ENCODE assay signal across 28 mouse cellular contexts in the genomic region with DNA sequence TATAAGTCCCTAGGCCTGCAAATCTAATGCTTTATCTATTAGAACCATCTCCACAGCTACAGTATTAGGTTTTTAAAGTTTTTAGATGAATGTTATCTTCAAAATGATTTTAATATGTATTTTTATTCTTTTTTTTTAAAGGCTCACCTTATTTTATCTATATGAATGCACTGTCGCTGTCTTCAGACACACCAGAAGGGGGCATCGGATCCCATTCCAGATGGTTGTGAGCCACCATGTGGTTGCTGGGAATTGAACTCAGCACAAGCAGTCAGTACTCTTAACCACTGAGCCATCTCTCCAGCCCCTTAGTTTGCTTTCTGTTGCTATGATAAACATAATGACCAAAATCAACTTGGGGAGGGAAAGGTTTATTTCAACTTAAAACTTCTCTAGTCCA. TPM values are rescaled to one million over a fixed set of nuclear protein-coding genes. Genes with fewer than 3 reads are reported as not detected.
DNase-seq lines count a peak whose midpoint lies in the region; ATAC-seq and TF ChIP-seq lines count a peak whose summit lies in the region.
"Had no signal": no experiment of that assay in that cellular context is flagged by ENCODE, and none has a peak within 500 bp of the region (broad histone marks: within the 10 kb centered on the region; RNA-seq: fewer than 3 reads in every experiment).

No protein-coding gene starts in this region.

- H3K4me1 ChIP-seq in midbrain, embryonic 11.5 days (ENCODE audit: control insufficient read depth, insufficient read depth, low read length) = peaks cover 8% of the 10 kb centered on the region; the same call in 1 of the 2 replicates
- peaks cover 21% of the 10 kb centered on the region for H3K4me1 ChIP-seq in midbrain, embryonic 15.5 days

- no peaks in the 10 kb centered on the region for H3K27me3 ChIP-seq in midbrain, embryonic 11.5 days (ENCODE audit: control insufficient read depth, insufficient read depth, low read length)
- H3K27me3 ChIP-seq in midbrain, embryonic 15.5 days (replicated peaks) = no peaks in the 10 kb centered on the region
- no peaks in the 10 kb centered on the region for H3K27me3 ChIP-seq in Patski
- H3K27me3 ChIP-seq: embryonic facial prominence, embryonic 12.5 days; hindbrain, embryonic 13.5 days; megakaryocyte, embryonic 14.5 days had no signal

- DNase-seq in layer of hippocampus, adult 2 months (ENCODE audit: low spot score in 2 of 2) = no peak
- DNase-seq in layer of hippocampus, adult 18-20 months (ENCODE audit: low spot score in 2 of 2) = no peak
- DNase-seq in midbrain, embryonic 11.5 days (ENCODE audit: low spot score, missing footprints) = peak; percentile 53
- no peak for DNase-seq in Patski (ENCODE audit: low read depth, low spot score)
- no peak for DNase-seq in ovary, adult 18-20 months (ENCODE audit: low spot score)
- DNase-seq: adrenal gland, postnatal 10 days; B cell, adult 2 months; cerebellum, adult 8-10 months; cerebellum, postnatal 25 days; gastrocnemius, postnatal 10 days; heart, postnatal 36 days; kidney, adult 9 months; kidney, postnatal 10 days; lung, postnatal 4 days; right cerebral cortex, postnatal 4 days had no signal

- no peak for ATAC-seq in midbrain, embryonic 11.5 days (ENCODE audit: low FRiP score)
- ATAC-seq in midbrain, embryonic 15.5 days (replicated peaks) = no peak
- ATAC-seq in Patski = no peak
- ATAC-seq: forebrain, embryonic 16.5 days; intestine, postnatal 0 days; midbrain, embryonic 13.5 days had no signal

- CTCF ChIA-PET in Patski (lab: Charles Lee) = interaction anchor here (3.7 kb wide), 1 partner anchor 21 kb away, joined by 15 read pairs; no protein-coding TSS in a partner anchor

- no peaks in the 10 kb centered on the region for H3K9me3 ChIP-seq in midbrain, embryonic 11.5 days (ENCODE audit: control insufficient read depth, low read length)
- no peaks in the 10 kb centered on the region for H3K9me3 ChIP-seq in midbrain, embryonic 15.5 days
- H3K9me3 ChIP-seq: embryonic facial prominence, embryonic 12.5 days; hindbrain, embryonic 13.5 days; megakaryocyte, embryonic 14.5 days; midbrain, embryonic 13.5 days had no signal

- H3K4me2 ChIP-seq in midbrain, embryonic 11.5 days = no peak overlapping the region
- H3K4me2 ChIP-seq in midbrain, embryonic 15.5 days = no peak overlapping the region
- H3K4me2 ChIP-seq: embryonic facial prominence, embryonic 12.5 days; midbrain, embryonic 13.5 days had no signal

- peaks cover 4% of the 10 kb centered on the region for H3K36me3 ChIP-seq in midbrain, embryonic 11.5 days (ENCODE audit: control insufficient read depth, insufficient read depth, low read length)
- 0 out of 2 replicates have a peak, but pooled peaks cover 7% of the 10 kb centered on the region for H3K36me3 ChIP-seq in midbrain, embryonic 15.5 days (replicated peaks)

- WGBS in midbrain, embryonic 11.5 days = 92% methylated on average over 2 of the region's 2 CpGs
- WGBS in midbrain, embryonic 15.5 days = 94% methylated on average over 2 of the region's 2 CpGs

- TF ChIP-seq CTCF in layer of hippocampus, adult 2 months (conservative IDR thresholded peaks at IDR 0.05) = peak; percentile 39
- TF ChIP-seq CTCF in Patski (IDR thresholded peaks at IDR 0.05) = peak; percentile 37

- H3K9ac ChIP-seq in midbrain, embryonic 11.5 days (ENCODE audit: low read length) = no peak overlapping the region
- no peak overlapping the region for H3K9ac ChIP-seq in midbrain, embryonic 15.5 days
- H3K9ac ChIP-seq: embryonic facial prominence, embryonic 12.5 days; hindbrain, embryonic 13.5 days; midbrain, embryonic 13.5 days had no signal

- H3K4me3 ChIP-seq in layer of hippocampus, adult 2 months = no peak overlapping the region
- H3K4me3 ChIP-seq in midbrain, embryonic 11.5 days (ENCODE audit: low read depth, low read length) = no peak overlapping the region
- H3K4me3 ChIP-seq in midbrain, embryonic 15.5 days = no peak overlapping the region
- H3K4me3 ChIP-seq: embryonic facial prominence, embryonic 12.5 days; hindbrain, embryonic 13.5 days; midbrain, embryonic 13.5 days had no signal

- POLR2A ChIA-PET in Patski (lab: Charles Lee) = no interaction called here

- no peak overlapping the region for H3K27ac ChIP-seq in layer of hippocampus, adult 2 months
- no peak overlapping the region for H3K27ac ChIP-seq in midbrain, embryonic 11.5 days (ENCODE audit: low read depth, low read length)
- H3K27ac ChIP-seq in midbrain, embryonic 15.5 days = no peak overlapping the region
- H3K27ac ChIP-seq: embryonic facial prominence, embryonic 12.5 days; hindbrain, embryonic 13.5 days; midbrain, embryonic 13.5 days had no signal

- in situ Hi-C loops in Patski (cut with MboI; ENCODE audit: low pct_unique_long_range_greater_than_20kb) = loop anchor here (5.0 to 25.0 kb wide), 2 partner anchors 42 to 1262 kb away; partner anchors contain the start of genes Cep162 and Syncrip

RNA-seq across cellular contexts. Expression of gene Zfp949, which starts 23.5 kb away (rescaled TPM):
- total RNA-seq in layer of hippocampus, adult 2 months (2021) = 10 to 100 TPM; 21.8 to 25.0 TPM
- 10 to 100 TPM; 22.3 to 23.9 TPM for total RNA-seq in layer of hippocampus, adult 18-20 months (2021)
- polyA plus RNA-seq in midbrain, embryonic 11.5 days (2014; fragmentation: Nextera tagmentation; extraction: Ambion mirVana) = 7.6 and 9.6 TPM in 2 replicates
- polyA plus RNA-seq in midbrain, embryonic 15.5 days (2015; fragmentation: Nextera tagmentation; extraction: Ambion mirVana) = 21.2 and 22.2 TPM in 2 replicates
- polyA plus RNA-seq in Patski (2021) = 12.5 TPM

RNA-seq across cellular contexts. Expression of gene Syncrip, which starts 42.0 kb away (rescaled TPM):
- 10 to 100 TPM; 62.7 to 64.7 TPM for total RNA-seq in layer of hippocampus, adult 2 months (2021)
- 10 to 100 TPM; 58.9 to 60.3 TPM for total RNA-seq in layer of hippocampus, adult 18-20 months (2021)
- polyA plus RNA-seq in midbrain, embryonic 11.5 days (2014; fragmentation: Nextera tagmentation; extraction: Ambion mirVana) = 132 and 142 TPM in 2 replicates
- polyA plus RNA-seq in midbrain, embryonic 15.5 days (2015; fragmentation: Nextera tagmentation; extraction: Ambion mirVana) = 75.2 and 82.5 TPM in 2 replicates
- 101 TPM for polyA plus RNA-seq in Patski (2021)

RNA-seq across cellular contexts. Expression of gene Trim43a, which starts 56.3 kb away (rescaled TPM):
- total RNA-seq in layer of hippocampus, adult 2 months (2021) = 1 to 10 TPM; 1.3 to 1.6 TPM
- under 1 TPM; 0.71 to 0.72 TPM for total RNA-seq in layer of hippocampus, adult 18-20 months (2021)
- not detected in 2 replicates for polyA plus RNA-seq in midbrain, embryonic 11.5 days (2014; fragmentation: Nextera tagmentation; extraction: Ambion mirVana)
- polyA plus RNA-seq in midbrain, embryonic 15.5 days (2015; fragmentation: Nextera tagmentation; extraction: Ambion mirVana) = 0.17 and 0.19 TPM in 2 replicates
- polyA plus RNA-seq in Patski (2021) = not detected
- total RNA-seq: gastrocnemius, postnatal 10 days; granulocyte monocyte progenitor cell, adult 5-6 weeks had no signal
- polyA plus RNA-seq: intestine, postnatal 0 days; large intestine, adult 2 months; limb, embryonic 11.5 days; liver, adult 2 months; neural tube, embryonic 11.5 days; spleen, adult 2 months had no signal
